Mouse (Mus musculus) embryo, embryonic 10 days (tissue): ENCODE results near the gene Dus3l.
A peak's percentile ranks its signal among the peaks of the same experiment; 100 is the strongest.

ENCODE experiments used
- DNase-seq: peaks from one replicate; pipeline ENCODE4 v3.0.0-alpha.2; 2015; ENCODE audit warnings: low spot score

Dus3l gene

DNA sequence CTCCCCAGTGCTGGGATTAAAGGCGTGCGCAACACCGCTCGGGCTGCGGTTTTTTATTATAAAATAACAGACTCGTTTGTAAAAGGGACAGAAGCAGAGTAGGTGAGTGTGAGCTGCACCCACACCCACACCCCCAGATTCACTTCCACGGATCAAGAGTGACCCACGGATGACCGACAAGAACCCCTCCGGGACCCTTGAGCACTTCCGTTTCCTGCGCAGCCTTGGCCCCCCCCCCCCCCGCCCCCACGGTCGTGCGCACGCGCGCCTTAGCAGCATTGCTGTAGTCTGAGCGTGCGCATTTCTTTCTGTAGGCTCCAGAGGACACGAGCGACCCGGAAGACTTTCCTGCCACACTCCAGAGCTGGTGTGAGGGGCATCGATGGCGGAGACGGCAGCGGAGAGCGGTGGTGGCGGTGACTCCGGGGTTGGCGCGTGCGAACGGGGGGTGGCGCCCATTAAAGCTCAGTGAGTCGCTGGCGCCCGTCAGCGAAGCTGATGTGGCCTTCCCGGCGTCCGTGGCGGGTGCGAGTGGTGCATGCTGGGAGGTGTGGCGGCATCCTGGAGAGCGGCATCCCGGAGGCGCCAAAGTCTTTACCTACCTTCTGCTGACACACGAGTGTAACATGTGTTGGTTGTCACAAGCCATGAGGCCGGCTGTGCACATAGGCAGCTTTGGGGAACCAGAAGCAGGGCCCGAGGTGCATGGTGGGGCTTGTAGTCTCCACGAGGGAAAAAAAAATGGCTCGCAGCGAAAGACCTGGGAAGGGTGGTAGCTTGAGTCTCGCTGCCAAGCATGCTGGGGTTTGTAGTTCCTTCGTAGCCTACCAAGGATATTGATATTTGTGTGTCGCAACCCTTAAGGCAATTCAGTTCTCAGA lies at the start of gene Dus3l:
TSS of gene Dus3l (plus strand) at position 284 of the 881 bp plus-strand sequence.
- peak; percentile 88 for DNase-seq

DNA sequence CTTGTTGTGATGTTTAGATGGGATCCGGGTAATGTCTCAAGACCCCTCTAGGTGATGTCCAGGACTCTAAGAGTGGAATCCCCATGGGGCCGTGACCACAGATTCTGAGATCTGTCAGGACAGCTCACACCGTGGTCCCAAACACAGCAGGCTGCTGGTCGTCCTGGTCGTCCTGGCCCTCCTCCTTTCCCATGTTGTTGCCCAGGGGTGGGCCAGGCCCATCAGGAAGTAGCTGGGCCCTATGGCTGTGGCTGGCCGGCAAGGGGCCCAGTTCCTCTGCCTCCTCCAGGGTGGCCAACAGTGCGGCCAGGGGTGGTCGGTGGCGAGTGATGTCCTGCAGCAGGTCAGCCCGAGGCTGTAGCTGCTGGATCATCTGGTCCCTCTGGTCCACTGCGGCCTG lies 49.2 kb upstream of the Dus3l start:
- no peak for DNase-seq

DNA sequence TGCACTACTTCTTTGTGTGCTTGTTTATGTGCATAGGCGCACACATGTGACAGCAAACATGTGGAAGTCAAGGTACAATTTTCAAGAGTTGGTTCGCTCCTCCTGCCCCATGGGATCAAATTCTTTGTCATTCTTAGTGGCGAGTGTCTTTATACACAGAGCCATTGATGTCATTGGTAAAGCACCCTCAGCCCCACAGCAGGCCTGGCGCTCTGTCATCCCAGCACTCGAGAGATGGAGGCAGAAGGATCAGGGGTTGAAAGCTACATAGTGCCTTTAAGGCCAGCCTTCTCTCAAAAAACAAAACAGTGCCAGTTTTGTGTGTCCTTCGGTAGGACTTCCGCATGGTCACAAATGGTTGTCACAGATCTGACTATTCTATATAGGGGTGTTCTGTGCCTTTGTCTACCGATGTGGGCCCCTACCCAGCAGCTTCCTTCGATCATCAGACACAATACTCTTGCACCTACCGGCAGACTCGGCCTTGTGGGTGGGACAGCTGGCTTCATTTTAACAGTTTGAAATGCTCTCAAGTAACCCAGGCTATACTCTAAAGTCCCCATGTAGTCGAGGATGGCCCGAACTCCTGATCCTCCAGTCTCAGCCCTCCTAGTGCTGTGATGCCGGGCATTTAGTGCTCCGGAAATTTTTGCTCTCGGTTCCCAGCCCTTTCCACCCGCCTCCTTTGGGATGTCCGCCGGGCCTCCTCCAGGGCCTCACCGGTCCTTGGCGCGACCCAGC lies 48.5 kb upstream of the Dus3l start:
- no peak for DNase-seq

DNA sequence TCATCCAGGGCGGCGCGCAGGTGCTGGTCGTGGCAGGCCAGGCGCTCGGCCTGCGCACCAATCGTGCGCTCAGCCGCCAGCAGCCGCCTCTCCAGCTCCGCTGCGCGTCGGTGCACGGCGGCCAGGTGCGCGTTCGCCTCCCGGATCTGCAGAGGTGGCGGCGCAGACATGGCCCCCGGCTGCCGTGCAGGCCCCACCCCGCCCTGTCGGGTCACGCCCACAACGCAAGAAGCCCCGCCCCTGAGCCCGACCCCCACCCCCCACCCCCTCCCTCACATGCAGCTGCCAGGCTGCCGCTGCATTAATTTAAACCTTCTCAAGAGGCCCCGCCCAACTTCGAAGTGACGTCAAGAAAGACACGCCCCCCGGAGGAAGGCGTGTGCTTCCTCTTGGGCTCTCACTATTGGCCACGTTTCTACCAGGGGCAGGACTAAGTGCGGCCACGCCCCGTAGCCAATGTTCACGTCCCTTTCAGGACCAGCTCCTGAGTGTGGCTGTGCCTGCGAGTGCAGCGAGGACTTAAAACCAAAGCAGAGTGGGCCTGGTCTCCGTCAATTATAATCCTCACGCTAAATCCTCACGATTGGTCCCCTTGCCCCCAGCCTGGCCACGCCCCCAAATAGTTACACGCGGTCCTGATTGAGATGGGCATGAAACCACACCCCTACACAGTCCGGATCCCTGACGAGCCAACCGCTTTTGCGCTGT lies 47.7 kb upstream of the Dus3l start:
- DNase-seq = peak; percentile 99

DNA sequence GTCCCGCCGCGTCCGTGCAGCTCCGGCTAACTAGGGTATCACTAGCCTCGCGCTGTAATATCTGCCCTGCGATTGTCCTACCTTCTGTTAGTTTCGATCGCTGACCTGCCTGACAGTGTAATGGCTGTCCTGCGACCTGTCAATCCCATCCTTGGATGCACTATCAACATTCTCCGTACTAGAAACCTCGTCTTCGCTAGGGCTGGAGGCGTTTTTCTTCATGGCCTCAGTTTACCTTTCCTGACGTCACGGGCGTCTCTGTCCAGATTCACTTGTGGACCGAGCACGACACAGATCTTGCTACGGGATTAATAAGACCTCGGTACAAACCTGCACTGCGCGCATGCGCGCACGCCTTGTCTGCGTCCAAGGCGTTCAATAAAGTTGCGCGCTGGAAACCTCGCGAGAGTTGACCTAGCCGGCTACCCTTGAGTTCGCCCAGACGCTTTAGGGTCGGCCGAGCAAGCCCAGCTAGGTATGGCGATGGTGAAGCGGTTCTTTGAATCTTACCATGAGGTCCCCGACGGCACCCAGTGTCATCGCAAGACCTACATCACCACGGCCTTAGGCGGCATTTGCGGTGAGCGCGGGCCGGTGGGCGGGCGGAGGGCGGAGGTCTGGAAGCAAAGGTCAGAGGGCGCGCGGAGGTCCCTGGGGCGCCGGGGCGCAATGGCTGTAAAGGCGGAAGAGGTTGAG lies 47.0 kb upstream of the Dus3l start, which contains the start of the genes Ndufa11 and Vmac:
TSS of gene Ndufa11 (plus strand) at position 405 of the 696 bp plus-strand sequence.
TSS of gene Vmac (minus strand) at position 660 of the 696 bp plus-strand sequence.
- peak; percentile 98 for DNase-seq

DNA sequence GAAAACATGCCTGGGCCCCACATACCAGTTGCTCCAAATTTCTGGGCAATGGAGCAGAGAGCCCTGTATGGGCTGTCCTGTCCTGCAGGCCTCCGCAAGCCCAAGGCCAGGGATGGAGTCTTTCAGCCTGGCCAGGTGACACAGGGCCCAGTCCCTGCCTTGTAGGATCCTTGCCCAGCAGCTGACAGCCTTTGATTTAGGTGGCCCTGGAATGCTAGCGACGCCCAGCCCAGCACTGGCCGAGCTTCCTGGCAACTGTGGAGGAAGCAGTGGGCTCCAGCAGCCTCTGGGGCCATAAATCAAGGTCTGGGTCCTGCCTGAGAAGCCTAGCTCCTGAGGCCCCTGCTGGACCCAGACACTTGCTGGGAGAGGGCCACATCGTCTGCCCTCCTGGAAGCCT lies 42.1 kb upstream of the Dus3l start:
- DNase-seq = peak; percentile 48

DNA sequence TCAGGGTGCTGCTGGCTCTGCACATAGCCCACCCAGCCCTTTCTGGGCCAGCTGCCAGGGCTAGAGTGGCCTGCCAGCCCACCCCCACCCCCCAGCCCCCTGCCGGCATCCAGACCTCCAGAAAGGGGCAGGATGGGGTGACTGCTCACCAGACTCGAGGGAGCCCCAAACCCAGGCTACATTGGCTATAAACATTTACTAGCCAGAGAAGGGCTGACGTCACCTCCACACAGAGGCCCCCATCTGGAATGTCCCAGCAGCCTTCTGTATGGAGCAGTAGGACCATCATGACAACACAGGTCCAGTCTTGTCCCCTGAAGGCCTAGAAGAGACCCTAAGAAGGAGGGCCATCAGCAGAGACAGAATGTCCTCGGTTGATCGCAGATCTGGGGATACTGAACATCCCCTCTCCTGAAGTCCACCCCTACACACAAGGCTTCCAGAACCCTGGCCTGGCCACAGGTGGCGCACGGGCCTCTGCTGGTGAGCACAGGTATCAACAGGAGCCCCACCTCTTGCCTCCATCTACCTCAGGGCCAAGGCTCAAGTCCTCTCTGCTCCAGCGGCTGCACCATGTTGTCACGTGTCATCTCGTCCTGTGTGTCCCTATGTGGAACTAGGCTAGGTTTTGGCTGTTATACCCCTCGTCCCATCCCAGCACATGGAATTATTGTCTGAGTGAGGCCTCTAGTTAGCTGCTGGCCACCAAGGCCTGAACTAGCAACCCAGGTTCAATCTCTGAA lies 41.0 kb upstream of the Dus3l start:
- DNase-seq = no peak

DNA sequence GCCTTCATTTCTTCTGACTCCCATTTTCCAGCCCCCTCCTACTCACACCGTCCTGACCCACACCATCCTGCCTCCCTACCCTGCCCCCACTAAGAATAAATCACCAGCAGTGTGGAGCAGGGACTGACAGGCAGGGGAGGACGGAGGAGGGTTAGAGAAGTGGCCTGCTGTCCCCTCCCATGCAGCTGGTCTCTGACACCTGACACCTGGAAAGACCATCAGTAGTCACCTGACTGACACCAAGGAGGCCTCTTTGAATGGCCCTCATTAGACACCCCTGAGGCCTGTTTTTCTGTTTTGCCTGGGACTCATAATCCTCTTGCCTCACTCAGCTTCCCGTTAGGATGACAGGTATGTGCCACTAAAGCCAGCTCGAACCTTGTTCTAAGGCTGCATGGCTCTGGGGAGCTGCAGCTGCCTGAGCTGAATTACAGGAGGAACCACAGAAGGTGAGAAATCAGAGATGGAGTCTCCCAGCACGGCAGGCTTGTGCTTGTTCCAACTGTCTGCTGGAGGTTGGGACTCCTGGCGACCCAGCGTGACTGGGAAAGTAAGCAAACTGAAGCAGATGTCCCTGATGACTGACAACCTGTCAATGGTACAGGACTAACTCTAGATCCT lies 37.4 kb upstream of the Dus3l start:
- peak; percentile 62 for DNase-seq

DNA sequence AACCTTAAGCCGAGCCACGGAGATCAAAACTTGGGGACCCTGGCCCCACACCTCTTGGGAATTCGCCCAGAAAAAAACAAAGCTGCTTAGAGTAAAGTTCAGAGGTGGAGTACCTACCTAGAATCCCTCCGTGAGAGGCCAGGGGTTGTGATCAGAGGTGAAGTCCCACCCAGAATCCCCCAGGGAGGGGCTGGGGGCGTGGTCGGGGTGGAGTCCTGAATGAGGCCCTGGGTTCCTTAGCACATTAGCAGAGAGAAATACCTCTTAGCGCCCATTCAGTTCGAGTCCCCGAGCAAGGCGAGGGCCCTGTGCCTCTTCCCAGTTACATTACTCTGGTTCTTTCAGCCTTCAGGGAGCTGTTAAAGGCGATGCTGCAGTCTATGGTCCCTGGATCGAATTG lies 36.9 kb upstream of the Dus3l start:
- DNase-seq = no peak

DNA sequence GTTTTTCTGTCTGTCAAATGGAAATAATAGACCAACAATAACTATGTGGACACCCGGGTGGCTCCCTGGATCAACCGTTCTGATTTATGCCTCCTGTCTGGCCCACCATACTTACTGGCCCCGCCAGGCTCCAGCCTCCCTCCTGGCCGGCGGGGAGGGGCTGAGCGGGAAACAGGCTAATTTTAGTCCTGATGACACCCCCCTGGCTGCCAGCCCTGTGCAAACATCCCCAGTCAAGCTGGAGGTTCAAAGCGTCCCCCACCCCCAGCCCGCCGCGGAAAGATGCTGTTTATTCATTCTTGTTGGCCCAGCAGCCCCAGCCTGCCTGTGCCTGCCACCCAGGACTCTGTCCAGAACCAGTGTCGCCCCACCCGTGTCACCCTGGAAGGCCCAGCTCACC lies 36.4 kb upstream of the Dus3l start:
- no peak for DNase-seq

DNA sequence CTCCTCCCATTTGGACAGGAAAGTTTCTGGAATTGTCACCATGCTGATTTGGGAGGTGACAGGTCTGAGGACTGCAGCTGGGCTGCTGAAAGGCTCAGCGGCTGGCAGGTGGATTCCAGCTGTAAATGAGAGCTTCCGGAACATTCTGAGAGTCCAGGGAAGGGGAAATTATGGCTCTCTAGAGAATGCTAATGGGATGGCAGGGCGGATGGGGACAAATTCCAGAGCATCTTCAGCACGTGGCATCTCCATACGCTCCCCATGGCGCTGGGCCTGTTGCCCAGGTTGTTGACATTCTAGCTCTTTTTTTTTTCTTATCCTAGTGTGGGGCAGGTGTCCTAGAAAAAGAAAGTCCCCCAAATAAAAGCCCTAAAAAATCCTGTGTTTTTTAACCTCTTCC lies 35.4 kb upstream of the Dus3l start:
- DNase-seq = no peak

DNA sequence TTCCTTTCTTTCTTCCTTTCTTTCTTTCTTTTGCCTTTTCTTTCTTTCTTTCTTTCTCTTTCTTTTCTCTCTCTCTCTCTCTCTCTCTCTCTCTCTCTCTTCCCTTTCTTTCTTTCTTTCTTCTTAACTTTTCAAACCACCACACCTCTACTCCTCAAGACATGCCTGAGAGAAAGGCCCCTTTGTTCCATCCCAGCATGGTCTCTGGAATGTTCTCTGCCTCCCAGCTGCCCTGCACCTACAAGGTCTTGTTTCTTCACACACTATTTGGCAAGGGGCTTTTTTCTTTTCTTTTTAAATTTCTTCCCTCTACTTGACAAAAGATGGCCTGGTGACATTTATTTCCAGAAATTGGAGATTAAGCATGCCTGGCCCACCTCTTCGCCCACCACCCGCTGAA lies 34.9 kb upstream of the Dus3l start:
- no peak for DNase-seq

DNA sequence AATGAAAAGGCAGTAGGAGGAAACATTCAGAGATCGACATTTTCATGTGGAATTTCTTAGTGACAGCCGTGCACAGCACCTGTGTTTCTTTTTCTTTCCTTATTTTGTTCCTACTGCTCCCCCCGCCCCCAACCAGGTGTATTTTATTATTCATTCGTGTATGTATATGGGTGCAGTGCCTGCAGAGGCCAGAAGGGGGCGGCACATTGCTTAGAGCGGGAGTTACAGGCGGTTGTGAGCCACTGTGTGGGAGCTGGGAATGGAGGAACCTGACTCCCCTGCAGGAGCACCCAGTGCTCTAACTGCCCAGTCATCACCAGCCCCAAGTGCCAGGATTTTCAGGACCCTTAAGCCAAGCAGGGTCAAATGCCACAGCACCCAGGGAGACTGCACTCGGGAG lies 28.0 kb upstream of the Dus3l start:
- no peak for DNase-seq

DNA sequence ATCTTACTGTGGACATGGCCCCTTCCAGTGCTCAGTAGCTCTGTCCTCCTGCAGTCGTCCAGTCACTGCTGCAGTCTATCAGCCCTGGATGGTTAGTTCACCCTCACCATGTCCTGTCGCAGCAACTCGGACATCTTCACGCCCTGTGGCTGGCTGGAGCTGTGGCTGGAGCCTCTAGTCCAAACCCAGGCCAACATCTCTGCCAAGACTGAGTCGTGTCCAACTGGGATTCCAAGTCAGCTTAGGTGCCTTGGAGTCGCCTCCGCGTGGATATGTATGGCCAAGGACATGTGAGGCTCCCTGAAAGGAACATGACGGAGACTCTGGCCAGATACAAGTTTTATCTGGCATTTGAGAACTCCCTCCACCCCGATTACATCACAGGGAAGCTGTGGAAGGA lies 26.3 kb upstream of the Dus3l start:
- no peak for DNase-seq

DNA sequence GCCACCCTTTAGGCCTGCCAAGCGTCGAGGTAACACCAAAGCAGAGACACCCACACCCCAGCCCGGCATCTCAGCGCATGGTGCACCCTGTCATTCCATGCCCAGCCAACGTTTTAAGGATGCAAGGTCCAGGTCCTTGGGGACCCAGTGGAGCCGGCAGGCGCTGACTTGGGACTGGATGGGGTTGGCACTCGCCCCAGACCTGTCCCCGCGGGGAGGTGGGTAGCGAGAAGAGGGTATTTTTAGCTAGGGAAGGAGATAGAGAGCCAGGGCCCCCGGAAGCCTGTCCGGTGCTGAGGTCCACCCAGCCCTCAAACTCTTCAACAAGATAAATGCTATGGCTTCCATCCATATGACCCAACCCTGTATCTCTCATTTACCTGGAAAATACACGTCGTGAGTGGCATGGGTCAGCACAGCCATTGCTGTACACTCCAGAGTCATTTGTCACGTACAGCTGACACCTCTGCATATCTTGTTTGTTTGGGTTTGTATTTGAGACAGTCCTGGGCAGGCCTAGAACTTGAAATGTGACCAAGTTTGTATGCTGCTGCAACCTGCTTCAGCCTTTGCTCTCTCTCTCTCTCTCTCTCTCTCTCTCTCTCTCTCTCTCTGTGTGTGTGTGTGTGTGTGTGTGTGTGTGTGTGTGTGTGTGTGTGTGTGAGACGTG lies 24.3 kb upstream of the Dus3l start:
- no peak for DNase-seq

DNA sequence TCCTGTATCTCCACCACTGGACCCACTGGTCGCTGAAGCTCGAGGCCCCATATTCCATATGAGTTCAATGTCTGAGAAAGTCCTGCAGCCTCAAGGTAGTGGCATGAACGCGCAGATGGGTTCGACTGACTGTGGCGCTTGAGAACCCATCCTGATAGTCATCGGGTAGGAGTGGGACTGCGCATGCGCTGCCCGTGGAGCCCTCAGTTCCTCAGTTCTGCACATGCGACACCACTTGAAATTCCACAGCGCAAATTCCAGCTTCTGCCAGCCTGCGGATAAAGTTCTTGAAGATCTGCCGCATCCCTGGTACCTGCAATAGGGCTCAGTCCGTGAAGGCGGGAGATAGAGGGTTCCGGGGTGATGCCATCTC lies 23.8 kb upstream of the Dus3l start:
- no peak for DNase-seq

DNA sequence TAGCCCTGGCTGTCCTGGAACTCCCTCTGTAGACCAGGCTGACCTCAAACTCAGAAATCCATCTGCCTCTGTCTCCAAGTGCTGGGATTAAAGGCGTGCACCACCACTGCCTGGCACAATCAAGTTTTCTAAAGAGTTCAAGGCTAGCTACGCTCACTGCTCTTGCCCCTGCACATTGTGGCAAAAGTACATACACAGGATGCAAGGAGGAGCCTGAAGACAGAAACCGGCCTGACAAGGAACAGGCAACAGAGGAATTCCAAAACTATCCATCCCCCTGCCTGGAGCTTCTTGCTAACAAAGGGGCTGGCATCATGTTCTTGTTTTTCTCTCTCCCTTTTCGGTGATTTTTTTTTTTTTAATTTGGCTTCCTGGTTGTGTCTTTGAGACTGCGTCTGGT lies 20.4 kb upstream of the Dus3l start:
- no peak for DNase-seq

DNA sequence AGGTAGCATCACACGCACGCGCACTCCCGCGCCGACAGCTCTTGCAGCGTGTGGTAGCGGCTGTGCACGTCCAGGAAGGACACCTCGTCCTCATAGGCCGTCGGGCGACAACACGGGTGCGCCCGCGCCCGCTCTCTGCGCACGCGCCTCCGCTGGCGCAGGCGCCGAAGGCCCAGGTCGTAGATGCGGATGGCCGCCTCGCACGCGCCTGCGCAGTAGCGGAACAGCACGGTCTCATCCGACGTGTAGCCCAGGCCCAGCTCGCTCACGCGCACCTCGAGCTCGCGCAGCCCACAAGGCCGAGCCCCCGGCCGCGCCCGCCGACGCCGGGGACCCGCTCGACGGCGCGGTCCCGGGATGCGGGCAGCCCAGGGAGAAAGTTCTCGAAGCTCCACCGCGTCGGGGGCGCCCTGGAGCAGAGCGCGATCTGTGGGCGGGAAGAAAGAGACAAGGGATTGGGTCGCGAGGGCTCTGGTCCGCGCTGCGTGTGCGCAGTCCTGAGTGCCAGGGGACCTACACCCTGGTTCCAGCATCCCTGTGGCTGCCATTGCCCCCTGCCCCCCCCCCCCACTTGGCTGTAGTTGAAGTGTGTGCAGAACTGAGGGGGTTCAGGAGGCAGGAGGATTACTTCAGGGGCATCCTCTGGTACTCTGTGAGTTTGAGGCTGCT lies 13.0 kb upstream of the Dus3l start:
- peak; percentile 77 for DNase-seq

DNA sequence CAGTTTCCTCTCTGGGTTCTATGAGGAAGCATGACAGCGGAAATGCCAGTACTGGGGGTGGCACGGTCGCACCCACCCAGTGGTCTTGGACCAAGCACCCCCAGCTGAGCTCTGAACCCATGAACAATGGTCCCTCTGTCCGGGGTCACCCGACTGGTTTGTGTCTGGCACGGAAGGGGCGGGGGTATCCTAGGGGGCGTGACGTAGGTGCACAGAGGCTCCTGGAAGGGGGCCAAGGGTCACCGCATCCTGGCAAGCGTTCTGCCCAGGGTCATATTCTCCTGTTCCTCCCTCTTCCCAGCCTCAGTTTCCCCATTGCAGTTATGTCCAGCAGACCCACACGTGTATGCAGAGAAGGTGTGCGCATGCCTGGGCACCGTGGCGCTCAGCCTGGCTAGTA lies 11.1 kb upstream of the Dus3l start:
- DNase-seq = no peak
